Mouse (Mus musculus) thymus, adult 2 months (tissue): ENCODE measurements around the gene Gm13287.

ENCODE experiments used
- CTCF ChIP-seq: fragments of 200-500 bp; IDR thresholded peaks from 2 replicates; pipeline ENCODE4 v1.5.1; 2012; ENCODE audit warnings: mild to moderate bottlenecking, control low read depth, low read length, moderate library complexity, borderline replicate concordance; ENCODE audit not compliant: control insufficient read depth, poor library complexity, insufficient read depth; ENCODE audit errors: extremely low read depth
- POLR2A ChIP-seq: fragments of 200-500 bp; IDR thresholded peaks from 2 replicates; pipeline ENCODE4 v1.6.1; 2012; ENCODE audit warnings: mild to moderate bottlenecking, low read length, control low read depth, moderate library complexity; ENCODE audit not compliant: control insufficient read depth, poor library complexity, insufficient read depth; ENCODE audit errors: extremely low read depth

- TF ChIP-seq CTCF (no peak), POLR2A (no peak)
Observed at GRCm38 (mm10) chr4:88830523-88830922, 27.5 kb downstream of the Gm13287 start.
